Mouse (Mus musculus) limb, embryonic 10.5 days (tissue): ENCODE results near the gene Kcnip2. TPM values are rescaled to one million over a fixed set of nuclear protein-coding genes. Genes with fewer than 3 reads are reported as not detected.

Source experiments
- DNase-seq: peaks from one replicate; pipeline ENCODE4 v3.0.0-alpha.2; 2017; ENCODE audit warnings: low spot score
- H3K27ac ChIP-seq: fragments of 300-500 bp; sonication (generic); 2 replicates; pipeline ENCODE4 v1.5.1; 2016; ENCODE audit warnings: mild to moderate bottlenecking
- H3K27me3 ChIP-seq: fragments of 300-500 bp; sonication (generic); 2 replicates; pipeline ENCODE4 v1.6.1; 2016; ENCODE audit warnings: low read depth, mild to moderate bottlenecking; ENCODE audit not compliant: poor library complexity, severe bottlenecking
- H3K36me3 ChIP-seq: fragments of 300-500 bp; sonication (generic); 2 replicates; pipeline ENCODE4 v1.6.1; 2016; ENCODE audit warnings: mild to moderate bottlenecking, moderate library complexity
- H3K4me1 ChIP-seq: fragments of 300-500 bp; sonication (generic); 2 replicates; pipeline ENCODE4 v1.6.1; 2016
- H3K4me3 ChIP-seq: fragments of 300-500 bp; sonication (generic); 2 replicates; pipeline ENCODE4 v1.5.1; 2016; ENCODE audit warnings: mild to moderate bottlenecking, moderate library complexity
- H3K9me3 ChIP-seq: fragments of 300-500 bp; sonication (generic); replicated peaks from 2 replicates; pipeline ENCODE4 v1.6.1; 2016; ENCODE audit warnings: mild to moderate bottlenecking
- WGBS: fragments of 180-500 bp; shearing (Covaris S2); methylation state at CpG from one replicate; pipeline ENCODE4 v1.1.7; 2016; 5-methylcytosine and 5-hydroxymethylcytosine counted together
- polyA plus RNA-seq: library from polyadenylated mRNA; unstranded; fragments of >200 nt; fragmentation: Nextera tagmentation; extraction: Ambion mirVana; gene quantifications from 2 replicates; pipeline ENCODE4 v1.2.1, GENCODE M21; 2016

Kcnip2 gene
- polyA plus RNA-seq, 1 experiment from 2014 or later: 0.14 TPM

GRCm38 (mm10) chr19:45804593-45805368 is 11.1 kb downstream of the Kcnip2 start:
- Histone ChIP-seq H3K4me1 (peaks cover 16% of the 10 kb centered on the region), H3K36me3 (no peaks in the 10 kb centered on the region), H3K27ac (no peak overlapping the region), H3K4me3 (no peak overlapping the region), H3K9me3 (no peaks in the 10 kb centered on the region), H3K27me3 (0 out of 2 replicates have a peak, but pooled peaks cover 8% of the 10 kb centered on the region)
- WGBS: 22% methylated on average over 12 of the region's 12 CpGs
- DNase-seq: peak; percentile 55

GRCm38 (mm10) chr19:45803408-45803807 is 12.5 kb downstream of the Kcnip2 start:
- 0 out of 2 replicates have a peak, but pooled peaks cover 8% of the 10 kb centered on the region for H3K27me3 ChIP-seq

GRCm38 (mm10) chr19:45802702-45803101 is 13.2 kb downstream of the Kcnip2 start:
- Histone ChIP-seq H3K4me1 (peaks cover 16% of the 10 kb centered on the region), H3K36me3 (no peaks in the 10 kb centered on the region), H3K27me3 (0 out of 2 replicates have a peak, but pooled peaks cover 8% of the 10 kb centered on the region), H3K4me3 (no peak overlapping the region), H3K27ac (no peak overlapping the region), H3K9me3 (no peaks in the 10 kb centered on the region)
- no peak for DNase-seq
- WGBS: 86% methylated on average over 4 of the region's 4 CpGs

More at GRCm38 (mm10) chr19:45803408-45803807, 12.5 kb downstream of the Kcnip2 start:
- Histone ChIP-seq H3K36me3 (no peaks in the 10 kb centered on the region), H3K4me3 (no peak overlapping the region), H3K4me1 (peaks cover 16% of the 10 kb centered on the region), H3K9me3 (no peaks in the 10 kb centered on the region), H3K27ac (0 out of 2 replicates have a peak overlapping the region, but pooled peaks have one; percentile 36)
- no peak for DNase-seq
- WGBS: 25% methylated on average over 4 of the region's 4 CpGs

- H3K9me3 ChIP-seq: no peaks in the 10 kb centered on the region
- no peaks in the 10 kb centered on the region for H3K27me3 ChIP-seq
- DNase-seq: no peak
- no peak overlapping the region for H3K27ac ChIP-seq
- H3K4me1 ChIP-seq: peaks cover 12% of the 10 kb centered on the region
- H3K36me3 ChIP-seq: no peaks in the 10 kb centered on the region
- 71% methylated on average over 15 of the region's 15 CpGs for WGBS
- no peak overlapping the region for H3K4me3 ChIP-seq
Measured at GRCm38 (mm10) chr19:45796879-45797278, 19.0 kb downstream of the Kcnip2 start.

- 5% methylated on average over 15 of the region's 15 CpGs for WGBS
- no peaks in the 10 kb centered on the region for H3K9me3 ChIP-seq
- H3K4me1 ChIP-seq: peaks cover 12% of the 10 kb centered on the region
- DNase-seq: peak; percentile 71
- no peaks in the 10 kb centered on the region for H3K36me3 ChIP-seq
- H3K27me3 ChIP-seq: no peaks in the 10 kb centered on the region
- H3K4me3 ChIP-seq: peak overlapping the region; percentile 47
- no peak overlapping the region for H3K27ac ChIP-seq
Measured at GRCm38 (mm10) chr19:45796061-45796556, 19.8 kb downstream of the Kcnip2 start.

GRCm38 (mm10) chr19:45795406-45795944 is 20.4 kb downstream of the Kcnip2 start:
- Histone ChIP-seq H3K4me3 (peak overlapping the region; percentile 47), H3K36me3 (no peaks in the 10 kb centered on the region), H3K9me3 (no peaks in the 10 kb centered on the region), H3K4me1 (peaks cover 12% of the 10 kb centered on the region), H3K27me3 (no peaks in the 10 kb centered on the region), H3K27ac (no peak overlapping the region)
- DNase-seq: no peak
- 29% methylated on average over 15 of the region's 15 CpGs for WGBS

- H3K27ac ChIP-seq: no peak overlapping the region
- no peaks in the 10 kb centered on the region for H3K9me3 ChIP-seq
- no peaks in the 10 kb centered on the region for H3K36me3 ChIP-seq
- H3K27me3 ChIP-seq: no peaks in the 10 kb centered on the region
- no peak for DNase-seq
- peaks cover 12% of the 10 kb centered on the region for H3K4me1 ChIP-seq
- WGBS: 66% methylated on average over 6 of the region's 6 CpGs
- no peak overlapping the region for H3K4me3 ChIP-seq
Measured at GRCm38 (mm10) chr19:45794718-45795117, 21.1 kb downstream of the Kcnip2 start.

GRCm38 (mm10) chr19:45792404-45792803 is 23.5 kb downstream of the Kcnip2 start:
- Histone ChIP-seq H3K27ac (no peak overlapping the region), H3K9me3 (no peaks in the 10 kb centered on the region), H3K4me1 (peaks cover 12% of the 10 kb centered on the region), H3K27me3 (no peaks in the 10 kb centered on the region), H3K4me3 (no peak overlapping the region), H3K36me3 (no peaks in the 10 kb centered on the region)
- no peak for DNase-seq
- WGBS: 91% methylated on average over 6 of the region's 6 CpGs

- Histone ChIP-seq H3K27ac (no peak overlapping the region), H3K27me3 (no peaks in the 10 kb centered on the region), H3K4me1 (no peaks in the 10 kb centered on the region), H3K4me3 (no peak overlapping the region), H3K36me3 (no peaks in the 10 kb centered on the region), H3K9me3 (no peaks in the 10 kb centered on the region)
- no peak for DNase-seq
- 72% methylated on average over 13 of the region's 13 CpGs for WGBS
Measured at GRCm38 (mm10) chr19:45789888-45790874, 25.7 kb downstream of the Kcnip2 start.

GRCm38 (mm10) chr19:45789365-45789764 is 26.5 kb downstream of the Kcnip2 start:
- Histone ChIP-seq H3K36me3 (no peaks in the 10 kb centered on the region), H3K27me3 (no peaks in the 10 kb centered on the region), H3K9me3 (no peaks in the 10 kb centered on the region), H3K4me1 (no peaks in the 10 kb centered on the region), H3K4me3 (no peak overlapping the region), H3K27ac (no peak overlapping the region)
- no peak for DNase-seq
- 65% methylated on average over 7 of the region's 7 CpGs for WGBS

GRCm38 (mm10) chr19:45788337-45788736 is 27.5 kb downstream of the Kcnip2 start:
- H3K27ac ChIP-seq: no peak overlapping the region
- no peak overlapping the region for H3K4me3 ChIP-seq
- no peaks in the 10 kb centered on the region for H3K9me3 ChIP-seq
- no peaks in the 10 kb centered on the region for H3K36me3 ChIP-seq
- 90% methylated on average over 4 of the region's 4 CpGs for WGBS
- no peak for DNase-seq
- H3K4me1 ChIP-seq: 0 out of 2 replicates have a peak, but pooled peaks cover 5% of the 10 kb centered on the region
- H3K27me3 ChIP-seq: no peaks in the 10 kb centered on the region

- Histone ChIP-seq H3K9me3 (no peaks in the 10 kb centered on the region), H3K27me3 (no peaks in the 10 kb centered on the region), H3K4me1 (0 out of 2 replicates have a peak, but pooled peaks cover 5% of the 10 kb centered on the region), H3K4me3 (no peak overlapping the region), H3K36me3 (no peaks in the 10 kb centered on the region), H3K27ac (no peak overlapping the region)
- WGBS: 74% methylated on average over 3 of the region's 3 CpGs
- no peak for DNase-seq
Measured at GRCm38 (mm10) chr19:45787450-45787849, 28.4 kb downstream of the Kcnip2 start.
